Mouse (Mus musculus) midbrain, postnatal 0 days (tissue): ENCODE results near the gene Ccdc169. TPM values are rescaled to one million over a fixed set of nuclear protein-coding genes. Genes with fewer than 3 reads are reported as not detected.

Source experiments
- ATAC-seq: fragments of 200-750 bp; cut with Nextera tagmentation; 2 replicates; pipeline ENCODE4 v1.8.0; 2017; ENCODE audit warnings: moderate number of reproducible peaks, mild to moderate bottlenecking, moderate TSS enrichment, moderate library complexity; ENCODE audit not compliant: low FRiP score
- DNase-seq: peaks from one replicate; pipeline ENCODE4 v3.0.0-alpha.2; 2015; ENCODE audit warnings: low spot score
- H3K27ac ChIP-seq: fragments of 300-500 bp; sonication (generic); 2 replicates; pipeline ENCODE4 v1.5.1; 2014; ENCODE audit warnings: low read depth, mild to moderate bottlenecking, low read length, mixed read lengths
- H3K27me3 ChIP-seq: fragments of 300-500 bp; sonication (generic); 2 replicates; pipeline ENCODE4 v1.6.1; 2014; ENCODE audit warnings: low read length, control low read depth, mixed read lengths; ENCODE audit not compliant: insufficient read depth
- H3K36me3 ChIP-seq: fragments of 300-500 bp; sonication (generic); 2 replicates; pipeline ENCODE4 v1.6.1; 2014; ENCODE audit warnings: low read length, control low read depth, mixed read lengths; ENCODE audit not compliant: insufficient read depth
- H3K4me1 ChIP-seq: fragments of 300-500 bp; sonication (generic); 2 replicates; pipeline ENCODE4 v1.6.1; 2014; ENCODE audit warnings: mild to moderate bottlenecking, control low read depth, antibody characterized with exemption, low read length, mixed read lengths; ENCODE audit not compliant: insufficient read depth
- H3K4me2 ChIP-seq: fragments of 300-500 bp; sonication (generic); 2 replicates; pipeline ENCODE4 v1.6.1; 2014; ENCODE audit warnings: low read depth, mild to moderate bottlenecking, low read length, mixed read lengths; ENCODE audit not compliant: poor library complexity, severe bottlenecking
- H3K4me3 ChIP-seq: fragments of 300-500 bp; sonication (generic); 2 replicates; pipeline ENCODE4 v1.5.1; 2014; ENCODE audit warnings: low read depth, mild to moderate bottlenecking, low read length, moderate library complexity
- H3K9ac ChIP-seq: fragments of 300-500 bp; sonication (generic); replicated peaks from 2 replicates; pipeline ENCODE4 v1.6.1; 2014; ENCODE audit warnings: mild to moderate bottlenecking, low read length, moderate library complexity, mixed read lengths; ENCODE audit not compliant: poor library complexity, severe bottlenecking
- H3K9me3 ChIP-seq: fragments of 300-500 bp; sonication (generic); 2 replicates; pipeline ENCODE4 v1.6.1; 2016; ENCODE audit warnings: low read length, control low read depth
- CTCF ChIP-seq: IDR thresholded peaks from 2 replicates; pipeline ENCODE4 v1.5.1; 2016; ENCODE audit warnings: antibody characterized with exemption, mild to moderate bottlenecking
- WGBS: fragments of 180-500 bp; shearing (Covaris S2); extraction: QIAGEN DNeasy Blood & Tissue Kit; methylation state at CpG from one replicate; pipeline ENCODE4 v1.1.7; 2014; 5-methylcytosine and 5-hydroxymethylcytosine counted together
- microRNA-seq: library from miRNA; unstranded; fragments of <30 nt; microRNA quantifications from one replicate; pipeline ENCODE4, GENCODE M21; 2016; ENCODE audit warnings: borderline number of aligned reads
- polyA plus RNA-seq: library from polyadenylated mRNA; unstranded; fragments of >200 nt; fragmentation: Nextera tagmentation; extraction: Ambion mirVana; gene quantifications from 2 replicates; pipeline ENCODE4 v1.2.1, GENCODE M21; 2015
- total RNA-seq: library from RNA; depleted of rRNA; stranded (reverse); fragments of >200 nt; gene quantifications from 2 replicates; pipeline ENCODE4 v1.2.3, GENCODE M21; 2014; rRNA removed

Gene Ccdc169
- total and polyA plus RNA-seq, 2 experiments from 2014 or later, result 0.05 to 0.11 TPM

DNA sequence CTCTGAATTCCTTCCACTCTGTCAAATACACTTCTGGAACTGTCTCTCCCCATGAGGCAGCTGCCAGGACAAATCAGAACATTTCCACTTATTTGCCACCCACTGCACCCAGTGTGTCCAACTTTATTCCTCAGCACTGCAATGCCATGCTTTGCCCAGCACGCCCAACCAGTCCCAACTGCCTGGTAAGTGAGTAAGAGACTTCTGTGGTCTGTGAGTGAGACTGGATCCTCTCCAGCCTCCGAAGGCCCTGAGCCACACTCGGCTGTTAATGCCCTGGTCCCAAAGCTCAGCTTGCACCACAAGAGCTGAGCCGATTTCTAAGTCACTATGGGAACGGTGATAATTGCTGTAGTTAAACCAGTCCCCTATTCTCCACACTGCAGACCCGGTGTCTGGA, 70.5 kb downstream of the Ccdc169 start:
- no peaks in the 10 kb centered on the region for H3K27me3 ChIP-seq
- 46% methylated on average over 6 of the region's 6 CpGs for WGBS
- no peaks in the 10 kb centered on the region for H3K36me3 ChIP-seq
- no peak overlapping the region for H3K27ac ChIP-seq
- TF ChIP-seq CTCF, result no peak
- no peaks in the 10 kb centered on the region for H3K9me3 ChIP-seq
- H3K9ac ChIP-seq, result no peak overlapping the region
- peak; percentile 35 for DNase-seq
- peak; percentile 31; the same call in 1 of the 2 replicates for ATAC-seq
- H3K4me3 ChIP-seq, result no peak overlapping the region
- H3K4me1 ChIP-seq, result peaks cover 2% of the 10 kb centered on the region; the same call in 1 of the 2 replicates
- no peak overlapping the region for H3K4me2 ChIP-seq

DNA sequence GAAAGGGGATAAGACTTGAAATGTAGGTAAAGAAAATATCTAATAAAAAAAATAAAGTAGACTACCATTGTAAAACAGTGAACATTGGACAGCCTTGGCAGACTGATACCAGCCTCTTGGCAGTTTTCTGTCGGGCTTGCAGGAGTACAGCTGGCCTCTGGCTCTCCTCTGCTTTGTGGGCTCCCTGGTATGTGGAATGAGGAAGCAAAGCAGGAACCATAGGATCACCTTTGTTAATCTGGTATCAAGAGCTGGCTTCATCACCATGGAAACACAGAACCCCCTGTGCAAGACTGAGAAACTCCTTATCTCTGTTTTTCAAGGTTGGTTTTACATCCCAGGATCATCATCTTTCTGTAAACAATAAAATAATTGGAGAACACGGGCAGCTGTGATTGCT, 75.1 kb downstream of the Ccdc169 start:
- Histone ChIP-seq H3K27me3 (no peaks in the 10 kb centered on the region), H3K4me2 (no peak overlapping the region), H3K36me3 (no peaks in the 10 kb centered on the region), H3K4me1 (peaks cover 8% of the 10 kb centered on the region; the same call in 1 of the 2 replicates), H3K9me3 (no peaks in the 10 kb centered on the region), H3K4me3 (no peak overlapping the region), H3K27ac (no peak overlapping the region), H3K9ac (no peak overlapping the region)
- DNase-seq (no peak), ATAC-seq (no peak)
- WGBS, result 20% methylated on average over 2 of the region's 2 CpGs
- no peak for TF ChIP-seq CTCF

DNA sequence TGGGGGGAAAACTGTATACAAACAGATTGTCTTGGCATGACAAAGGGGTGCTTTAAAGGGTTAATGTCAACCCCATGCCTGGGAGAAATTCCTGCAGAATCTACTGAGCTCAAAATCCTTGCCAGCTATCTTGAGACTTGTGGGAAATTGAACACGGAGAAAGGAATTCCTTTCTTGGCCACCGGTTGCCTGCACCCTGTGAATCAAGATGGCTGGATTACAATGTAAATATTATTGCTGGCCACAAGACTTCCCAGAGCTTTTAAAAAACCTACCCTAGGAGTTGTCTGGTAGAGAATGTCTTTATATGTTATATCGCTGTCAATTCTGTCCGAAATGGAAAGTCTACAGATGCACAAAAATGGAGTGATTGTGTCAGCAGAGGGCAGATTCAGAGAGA, 76.6 kb downstream of the Ccdc169 start:
- TF ChIP-seq CTCF, result no peak
- no peak overlapping the region for H3K4me3 ChIP-seq
- no peak for ATAC-seq
- no peaks in the 10 kb centered on the region for H3K27me3 ChIP-seq
- H3K9ac ChIP-seq, result no peak overlapping the region
- H3K27ac ChIP-seq, result no peak overlapping the region
- no peaks in the 10 kb centered on the region for H3K9me3 ChIP-seq
- H3K4me1 ChIP-seq, result peaks cover 8% of the 10 kb centered on the region; the same call in 1 of the 2 replicates
- no peak for DNase-seq
- H3K36me3 ChIP-seq, result no peaks in the 10 kb centered on the region
- no peak overlapping the region for H3K4me2 ChIP-seq
- WGBS, result 47% methylated on average over 4 of the region's 4 CpGs

DNA sequence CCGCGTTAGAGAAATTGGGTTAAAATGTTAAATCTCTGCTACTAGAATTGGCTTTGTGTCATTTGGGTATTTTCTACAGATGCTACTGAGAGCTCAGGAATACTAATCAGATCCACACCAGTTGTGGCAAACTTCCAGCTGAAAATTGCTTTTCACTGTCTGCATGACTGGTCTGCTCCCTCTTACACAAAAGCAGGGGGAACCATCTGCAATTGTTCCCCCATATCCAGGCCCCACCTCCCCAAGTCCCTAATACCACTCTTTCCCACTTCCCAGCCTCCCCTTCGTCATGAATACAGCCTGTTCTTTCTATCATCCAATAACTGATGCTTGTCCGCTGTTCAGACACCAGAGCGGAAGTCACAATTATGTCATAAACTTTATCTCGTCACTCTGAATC, 77.3 kb downstream of the Ccdc169 start:
- WGBS, result 59% methylated on average over 6 of the region's 6 CpGs
- TF ChIP-seq CTCF, result no peak
- no peaks in the 10 kb centered on the region for H3K9me3 ChIP-seq
- peaks cover 8% of the 10 kb centered on the region; the same call in 1 of the 2 replicates for H3K4me1 ChIP-seq
- H3K9ac ChIP-seq, result no peak overlapping the region
- no peaks in the 10 kb centered on the region for H3K27me3 ChIP-seq
- ATAC-seq, result no peak
- H3K4me2 ChIP-seq, result no peak overlapping the region
- DNase-seq, result peak; percentile 67
- no peaks in the 10 kb centered on the region for H3K36me3 ChIP-seq
- H3K27ac ChIP-seq, result no peak overlapping the region
- no peak overlapping the region for H3K4me3 ChIP-seq

DNA sequence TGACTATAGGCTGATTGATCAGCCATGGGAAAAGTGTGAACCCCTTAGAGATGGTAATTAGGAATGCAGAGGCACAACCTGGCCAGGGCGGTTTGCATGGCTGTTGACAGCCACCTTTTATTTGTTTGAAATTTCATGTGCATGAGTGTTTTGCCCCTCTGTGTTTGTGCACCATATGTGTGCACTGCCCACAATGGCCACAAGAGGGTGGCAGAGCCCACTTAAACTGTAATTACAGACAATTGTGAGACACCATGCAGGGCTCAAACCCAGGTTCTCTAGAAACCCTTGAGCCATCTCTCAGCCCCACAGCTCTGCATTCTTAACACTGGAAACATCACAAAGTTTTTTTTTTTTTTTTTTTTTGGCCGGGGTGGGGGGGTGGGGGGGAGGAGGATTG, 85.4 kb downstream of the Ccdc169 start:
- Histone ChIP-seq H3K4me3 (no peak overlapping the region), H3K4me2 (no peak overlapping the region), H3K4me1 (peaks cover 5% of the 10 kb centered on the region; the same call in 1 of the 2 replicates), H3K9ac (no peak overlapping the region), H3K27ac (no peak overlapping the region), H3K27me3 (no peaks in the 10 kb centered on the region), H3K36me3 (no peaks in the 10 kb centered on the region), H3K9me3 (no peaks in the 10 kb centered on the region)
- no peak for ATAC-seq
- no peak for DNase-seq
- peak; percentile 55 for TF ChIP-seq CTCF
- WGBS, result 86% methylated on average over 2 of the region's 2 CpGs

Small RNA genes within 50 kb of the gene (microRNA-seq; reads per million reads assigned to microRNA genes)
- gene Gm22029, result not detected

Other genes with a start within 250 kb of the Ccdc169 start
- 26.7 and 29.0 TPM in 2 replicates for gene Sertm1, start 221.5 kb upstream of the Ccdc169 start, total RNA-seq
- gene Sertm1, start 221.5 kb upstream of the Ccdc169 start, polyA plus RNA-seq, result 1.9 and 2.0 TPM in 2 replicates
- 1.2 and 3.6 TPM in 2 replicates for gene Ccna1, start 81.8 kb upstream of the Ccdc169 start, total RNA-seq
- gene Ccna1, start 81.8 kb upstream of the Ccdc169 start, polyA plus RNA-seq, result 2.6 and 2.9 TPM in 2 replicates
- gene Spg20, start 25.2 kb upstream of the Ccdc169 start, total RNA-seq, result 13.4 and 15.5 TPM in 2 replicates
- gene Spg20, start 25.2 kb upstream of the Ccdc169 start, polyA plus RNA-seq, result 8.3 and 9.3 TPM in 2 replicates
- gene Sohlh2, start 44.7 kb downstream of the Ccdc169 start, total RNA-seq, result not detected in 2 replicates
- not detected in 2 replicates for gene Sohlh2, start 44.7 kb downstream of the Ccdc169 start, polyA plus RNA-seq
- 307 and 371 TPM in 2 replicates for gene Dclk1, start 105.0 kb downstream of the Ccdc169 start, total RNA-seq
- gene Dclk1, start 105.0 kb downstream of the Ccdc169 start, polyA plus RNA-seq, result 206 and 219 TPM in 2 replicates